Mouse (Mus musculus) lung, postnatal 0 days (tissue): Measurements from ENCODE around the gene Grin1.

Source experiments
- CTCF ChIP-seq: IDR thresholded peaks from 2 replicates; pipeline ENCODE4 v1.5.1; 2016; ENCODE audit warnings: antibody characterized with exemption, mild to moderate bottlenecking
- EP300 ChIP-seq: IDR thresholded peaks from 2 replicates; pipeline ENCODE4 v1.6.1; 2016; ENCODE audit warnings: antibody characterized with exemption, mild to moderate bottlenecking, control low read depth

DNA sequence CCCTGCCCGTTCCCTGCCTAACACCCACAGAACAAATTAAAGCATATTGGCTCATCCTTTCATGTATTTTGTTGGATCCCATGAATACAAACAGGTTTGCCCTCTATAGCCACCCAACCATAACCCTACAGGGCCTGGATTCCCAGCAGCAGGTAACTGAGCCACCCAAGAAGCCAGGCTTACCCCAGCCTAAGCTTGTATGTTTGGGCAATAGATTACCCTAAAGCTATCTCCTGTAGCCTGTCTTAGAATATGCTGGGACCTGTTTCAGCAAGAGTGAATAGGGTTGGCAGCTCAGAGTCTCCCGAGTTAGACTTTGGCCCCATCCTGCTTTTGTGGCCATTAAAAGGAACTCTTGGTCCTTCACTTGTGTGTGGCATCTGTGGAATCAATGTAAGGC is 33.4 kb downstream of the Grin1 start:
- TF ChIP-seq CTCF, result no peak
- no peak for TF ChIP-seq EP300
